Mouse (Mus musculus): ENCODE data around the gene D6Wsu163e. TPM values are rescaled to one million over a fixed set of nuclear protein-coding genes. Genes with fewer than 3 reads are reported as not detected.
A peak's percentile ranks its signal among the peaks of the same experiment; 100 is the strongest.

The D6Wsu163e gene
- polyA plus RNA-seq, 1 experiment from 2014 or later, result 13.8 TPM

DNA sequence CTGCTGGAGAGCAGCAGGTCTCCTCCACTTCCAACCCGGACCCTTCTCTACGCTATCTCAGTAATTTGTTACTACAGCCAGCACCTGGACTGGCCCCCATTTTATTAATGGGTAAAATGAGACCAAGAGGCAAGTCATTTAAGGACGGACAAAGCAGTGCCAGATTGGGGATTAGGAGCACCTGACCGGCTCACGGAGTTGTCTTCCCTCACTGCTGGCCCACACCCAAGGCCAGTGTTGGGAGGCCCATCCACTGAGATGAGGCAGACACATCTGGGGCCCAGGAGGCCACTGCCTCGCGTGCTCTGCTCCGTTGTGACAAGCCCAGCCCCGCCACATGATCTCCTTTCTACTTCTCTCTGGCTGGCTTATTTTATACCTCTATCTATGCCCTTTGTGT lies 23.7 kb downstream of the D6Wsu163e start:
- peaks cover 27% of the 10 kb centered on the region for H3K36me3 ChIP-seq (ENCODE audit: control insufficient read depth, insufficient read depth, low read length)
- H3K4me3 ChIP-seq (ENCODE audit: control insufficient read depth in 1 of 2, insufficient read depth in 1 of 2, low read depth in 1 of 2, low read length in 2 of 2), result no peak overlapping the region
- no peak overlapping the region for H3K27ac ChIP-seq (replicated peaks in 1 of 2; ENCODE audit: control insufficient read depth in 1 of 2, insufficient read depth in 1 of 2, low read depth in 2 of 2, low read length in 2 of 2)
- H3K4me1 ChIP-seq (ENCODE audit: control insufficient read depth in 2 of 2, insufficient read depth in 2 of 2, low read length in 2 of 2), result peaks cover 10 to 27% of the 10 kb centered on the region in 2 experiments
- no peak overlapping the region for H3K9ac ChIP-seq (ENCODE audit: low read length)
- no peak for ATAC-seq (ENCODE audit: insufficient number of reproducible peaks, insufficient read depth, low FRiP score, low read depth)
- H3K27me3 ChIP-seq (ENCODE audit: control insufficient read depth, insufficient read depth, low read length), result no peaks in the 10 kb centered on the region
- WGBS, result 67% methylated on average over 9 of the region's 9 CpGs
- no peaks in the 10 kb centered on the region for H3K9me3 ChIP-seq (ENCODE audit: control insufficient read depth, low read length)
- no peak overlapping the region for H3K4me2 ChIP-seq (ENCODE audit: low read length)

DNA sequence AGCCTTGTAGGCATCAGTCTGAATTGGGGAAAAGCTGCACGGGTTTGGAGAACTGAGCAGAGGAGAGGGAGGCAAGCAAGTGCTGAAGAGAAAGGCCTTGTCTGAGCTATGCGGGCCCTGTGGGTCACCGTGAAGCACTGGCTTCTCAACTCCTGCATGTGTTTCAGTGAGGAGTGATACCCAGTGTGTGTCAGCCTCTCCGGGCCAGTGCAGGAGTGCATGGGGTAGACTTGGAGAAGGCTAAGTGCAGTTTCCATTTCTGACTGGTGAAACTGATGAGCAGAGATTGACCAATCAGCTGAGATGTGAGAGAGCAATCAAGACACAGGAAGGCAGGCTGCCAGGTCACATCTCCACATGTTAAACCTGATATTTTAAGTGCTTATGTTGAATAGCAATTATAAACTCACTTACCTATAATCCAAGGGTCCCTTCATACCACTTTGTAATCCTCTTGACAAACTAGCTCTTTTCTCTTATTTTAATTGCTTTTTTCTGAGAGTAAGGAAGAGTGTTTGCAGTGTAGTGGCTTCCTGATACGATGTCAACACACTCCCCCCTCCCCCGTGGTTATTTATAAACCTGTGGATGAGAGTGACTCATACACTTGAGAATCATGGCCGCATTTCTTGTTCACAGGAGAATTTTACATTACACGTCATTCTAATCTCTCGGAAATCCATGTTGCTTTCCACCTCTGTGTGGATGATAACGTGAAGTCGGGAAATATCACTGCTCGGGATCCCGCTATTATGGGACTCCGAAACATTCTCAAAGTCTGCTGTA lies 26.7 kb downstream of the D6Wsu163e start:
- 22% methylated on average over 14 of the region's 14 CpGs for WGBS
- H3K4me2 ChIP-seq (ENCODE audit: low read length), result peak overlapping the region; percentile 40

DNA sequence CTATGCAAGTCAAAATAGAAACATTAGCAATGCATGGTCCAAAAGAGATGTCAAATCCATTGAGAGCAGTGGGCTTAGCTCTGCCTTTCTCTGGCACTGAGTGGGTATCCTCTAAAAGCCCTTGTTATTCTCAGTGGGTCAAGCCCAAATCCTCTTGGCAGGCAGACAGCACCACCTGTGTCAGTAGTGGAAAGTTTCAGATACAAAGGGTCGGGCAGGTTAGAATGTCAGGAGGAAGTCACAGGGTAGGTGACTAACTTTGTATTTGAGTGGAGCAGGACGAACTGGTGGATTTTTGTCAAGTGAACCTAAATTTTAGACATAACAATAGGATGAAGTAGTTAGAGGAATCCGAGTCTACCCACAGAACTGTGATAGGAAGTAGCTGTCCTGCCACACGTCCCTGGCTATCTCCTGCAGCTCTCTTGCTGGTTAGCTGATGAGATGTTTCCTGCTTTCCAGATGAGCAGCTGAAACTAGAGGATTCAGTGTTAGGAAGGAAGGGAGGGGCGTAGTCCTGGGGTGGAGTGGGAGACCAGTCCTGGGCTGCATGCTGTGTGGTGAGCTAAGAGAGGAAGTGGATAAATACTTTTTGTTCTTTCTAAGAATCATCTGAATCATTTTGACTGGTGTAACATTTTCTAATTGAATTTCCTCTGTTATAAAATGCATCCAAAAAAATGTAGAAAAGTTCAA lies 41.9 kb downstream of the D6Wsu163e start:
- H3K4me3 ChIP-seq (ENCODE audit: control insufficient read depth in 1 of 2, insufficient read depth in 1 of 2, low read depth in 1 of 2, low read length in 2 of 2), result no peak overlapping the region
- no peaks in the 10 kb centered on the region for H3K27me3 ChIP-seq (ENCODE audit: control insufficient read depth, insufficient read depth, low read length)
- no peak for ATAC-seq (ENCODE audit: insufficient number of reproducible peaks, insufficient read depth, low FRiP score, low read depth)
- 26% methylated on average over 5 of the region's 5 CpGs for WGBS
- H3K4me1 ChIP-seq (ENCODE audit: control insufficient read depth in 2 of 2, insufficient read depth in 2 of 2, low read length in 2 of 2), result peaks cover 0 to 11% of the 10 kb centered on the region in 2 experiments; a peak in 1 of 4 replicates
- no peaks in the 10 kb centered on the region for H3K36me3 ChIP-seq (ENCODE audit: control insufficient read depth, insufficient read depth, low read length)
- no peak overlapping the region for H3K9ac ChIP-seq (ENCODE audit: low read length)
- H3K9me3 ChIP-seq (ENCODE audit: control insufficient read depth, low read length), result no peaks in the 10 kb centered on the region
- peak overlapping the region; percentile 42 to 50; a peak in 3 of 4 replicates for H3K27ac ChIP-seq (replicated peaks in 1 of 2; ENCODE audit: control insufficient read depth in 1 of 2, insufficient read depth in 1 of 2, low read depth in 2 of 2, low read length in 2 of 2)
- H3K4me2 ChIP-seq (ENCODE audit: low read length), result no peak overlapping the region

More for the DNA sequence above, 26.7 kb downstream of the D6Wsu163e start:
- H3K9me3 ChIP-seq (ENCODE audit: control insufficient read depth, low read length), result no peaks in the 10 kb centered on the region
- H3K27me3 ChIP-seq (ENCODE audit: control insufficient read depth, insufficient read depth, low read length), result no peaks in the 10 kb centered on the region
- H3K4me1 ChIP-seq (ENCODE audit: control insufficient read depth in 2 of 2, insufficient read depth in 2 of 2, low read length in 2 of 2), result peaks cover 12 to 27% of the 10 kb centered on the region in 2 experiments
- no peak overlapping the region for H3K9ac ChIP-seq (ENCODE audit: low read length)
- H3K27ac ChIP-seq (replicated peaks in 1 of 2; ENCODE audit: control insufficient read depth in 1 of 2, insufficient read depth in 1 of 2, low read depth in 2 of 2, low read length in 2 of 2), result peak overlapping the region; percentile 70 to 73
- peaks cover 27% of the 10 kb centered on the region for H3K36me3 ChIP-seq (ENCODE audit: control insufficient read depth, insufficient read depth, low read length)
- ATAC-seq (ENCODE audit: insufficient number of reproducible peaks, insufficient read depth, low FRiP score, low read depth), result no peak
- H3K4me3 ChIP-seq (ENCODE audit: control insufficient read depth in 1 of 2, insufficient read depth in 1 of 2, low read depth in 1 of 2, low read length in 2 of 2), result no peak overlapping the region

DNA sequence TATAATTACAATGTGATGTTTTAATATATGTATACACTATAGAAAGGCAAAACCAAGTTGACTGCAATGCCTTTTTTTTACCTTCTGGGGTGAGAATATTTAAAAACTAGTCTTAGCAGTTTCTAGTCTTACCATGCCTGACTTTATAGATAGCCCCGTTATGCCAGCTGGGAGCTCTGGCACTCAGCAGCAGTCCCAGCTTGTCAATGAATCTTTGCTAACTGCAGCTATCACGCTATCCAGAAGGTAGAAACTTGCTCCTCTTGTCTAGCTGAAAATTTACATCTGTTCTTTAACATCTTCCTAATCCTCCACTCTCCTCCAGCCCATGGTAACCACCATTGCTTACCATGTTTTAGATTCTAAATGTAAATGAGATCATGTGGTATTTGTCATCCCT lies 53.9 kb downstream of the D6Wsu163e start:
- no peaks in the 10 kb centered on the region for H3K9me3 ChIP-seq (ENCODE audit: control insufficient read depth, low read length)
- H3K4me3 ChIP-seq (ENCODE audit: control insufficient read depth in 1 of 2, insufficient read depth in 1 of 2, low read depth in 1 of 2, low read length in 2 of 2), result no peak overlapping the region
- no peak overlapping the region for H3K4me2 ChIP-seq (ENCODE audit: low read length)
- WGBS, result 66% methylated on average over 2 of the region's 2 CpGs
- no peaks in the 10 kb centered on the region for H3K27me3 ChIP-seq (ENCODE audit: control insufficient read depth, insufficient read depth, low read length)
- no peak overlapping the region for H3K9ac ChIP-seq (ENCODE audit: low read length)
- H3K27ac ChIP-seq (replicated peaks in 1 of 2; ENCODE audit: control insufficient read depth in 1 of 2, insufficient read depth in 1 of 2, low read depth in 2 of 2, low read length in 2 of 2), result no peak overlapping the region
- ATAC-seq (ENCODE audit: insufficient number of reproducible peaks, insufficient read depth, low FRiP score, low read depth), result no peak
- H3K36me3 ChIP-seq (ENCODE audit: control insufficient read depth, insufficient read depth, low read length), result no peaks in the 10 kb centered on the region
- H3K4me1 ChIP-seq (ENCODE audit: control insufficient read depth in 2 of 2, insufficient read depth in 2 of 2, low read length in 2 of 2), result no peaks in the 10 kb centered on the region

DNA sequence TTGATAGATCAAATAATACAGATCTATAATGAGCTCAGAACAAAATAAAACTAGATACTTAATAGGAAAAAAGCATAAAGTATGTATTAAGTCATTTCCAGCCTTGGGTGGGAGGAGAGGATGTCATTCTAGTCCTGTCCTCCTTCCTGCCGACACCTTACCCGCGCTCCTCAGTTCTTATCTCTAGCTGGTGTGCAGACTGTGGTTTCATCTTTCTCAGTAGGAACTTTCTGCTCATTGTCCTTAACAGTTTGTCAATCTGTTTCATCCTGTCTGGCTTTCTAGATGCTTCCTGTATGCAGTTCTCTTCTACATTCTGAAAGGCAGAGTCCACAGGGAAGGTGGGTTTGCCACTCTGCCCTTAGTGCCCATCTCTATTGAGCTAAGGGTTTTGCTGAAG lies 55.7 kb downstream of the D6Wsu163e start:
- H3K27me3 ChIP-seq (ENCODE audit: control insufficient read depth, insufficient read depth, low read length), result no peaks in the 10 kb centered on the region
- H3K9ac ChIP-seq (ENCODE audit: low read length), result no peak overlapping the region
- no peak overlapping the region for H3K4me2 ChIP-seq (ENCODE audit: low read length)
- no peaks in the 10 kb centered on the region for H3K36me3 ChIP-seq (ENCODE audit: control insufficient read depth, insufficient read depth, low read length)
- no peaks in the 10 kb centered on the region for H3K4me1 ChIP-seq (ENCODE audit: control insufficient read depth in 2 of 2, insufficient read depth in 2 of 2, low read length in 2 of 2)
- no peak for ATAC-seq (ENCODE audit: insufficient number of reproducible peaks, insufficient read depth, low FRiP score, low read depth)
- WGBS, result 36% methylated on average over 3 of the region's 3 CpGs
- H3K4me3 ChIP-seq (ENCODE audit: control insufficient read depth in 1 of 2, insufficient read depth in 1 of 2, low read depth in 1 of 2, low read length in 2 of 2), result no peak overlapping the region
- H3K27ac ChIP-seq (replicated peaks in 1 of 2; ENCODE audit: control insufficient read depth in 1 of 2, insufficient read depth in 1 of 2, low read depth in 2 of 2, low read length in 2 of 2), result no peak overlapping the region
- no peaks in the 10 kb centered on the region for H3K9me3 ChIP-seq (ENCODE audit: control insufficient read depth, low read length)

DNA sequence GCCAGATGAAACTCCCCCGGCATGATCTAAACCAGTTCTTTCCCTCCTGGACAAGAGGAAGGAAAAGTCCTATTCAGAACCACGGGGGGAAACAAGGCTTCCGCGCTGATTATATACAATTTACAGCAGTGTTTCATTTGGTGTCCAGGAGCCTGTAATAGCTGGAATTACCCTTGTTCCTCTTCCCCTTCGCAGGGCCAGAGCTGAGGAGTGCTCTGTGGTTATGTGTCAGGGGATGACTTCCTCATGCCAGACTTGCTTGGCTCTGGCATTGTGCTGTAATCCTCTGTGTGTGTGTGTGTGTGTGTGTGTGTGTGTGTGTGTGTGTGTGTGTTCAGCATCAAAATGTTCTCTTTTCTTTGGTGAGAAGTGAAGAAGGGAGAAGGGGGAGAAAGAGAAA lies 56.6 kb downstream of the D6Wsu163e start:
- no peaks in the 10 kb centered on the region for H3K36me3 ChIP-seq (ENCODE audit: control insufficient read depth, insufficient read depth, low read length)
- 63% methylated on average over 5 of the region's 5 CpGs for WGBS
- H3K27me3 ChIP-seq (ENCODE audit: control insufficient read depth, insufficient read depth, low read length), result no peaks in the 10 kb centered on the region
- no peak overlapping the region for H3K9ac ChIP-seq (ENCODE audit: low read length)
- H3K9me3 ChIP-seq (ENCODE audit: control insufficient read depth, low read length), result no peaks in the 10 kb centered on the region
- ATAC-seq (ENCODE audit: insufficient number of reproducible peaks, insufficient read depth, low FRiP score, low read depth), result no peak
- no peaks in the 10 kb centered on the region for H3K4me1 ChIP-seq (ENCODE audit: control insufficient read depth in 2 of 2, insufficient read depth in 2 of 2, low read length in 2 of 2)
- H3K4me2 ChIP-seq (ENCODE audit: low read length), result no peak overlapping the region
- H3K4me3 ChIP-seq (ENCODE audit: control insufficient read depth in 1 of 2, insufficient read depth in 1 of 2, low read depth in 1 of 2, low read length in 2 of 2), result no peak overlapping the region
- H3K27ac ChIP-seq (replicated peaks in 1 of 2; ENCODE audit: control insufficient read depth in 1 of 2, insufficient read depth in 1 of 2, low read depth in 2 of 2, low read length in 2 of 2), result peak overlapping the region; percentile 1 to 44; a peak in 1 of 4 replicates

DNA sequence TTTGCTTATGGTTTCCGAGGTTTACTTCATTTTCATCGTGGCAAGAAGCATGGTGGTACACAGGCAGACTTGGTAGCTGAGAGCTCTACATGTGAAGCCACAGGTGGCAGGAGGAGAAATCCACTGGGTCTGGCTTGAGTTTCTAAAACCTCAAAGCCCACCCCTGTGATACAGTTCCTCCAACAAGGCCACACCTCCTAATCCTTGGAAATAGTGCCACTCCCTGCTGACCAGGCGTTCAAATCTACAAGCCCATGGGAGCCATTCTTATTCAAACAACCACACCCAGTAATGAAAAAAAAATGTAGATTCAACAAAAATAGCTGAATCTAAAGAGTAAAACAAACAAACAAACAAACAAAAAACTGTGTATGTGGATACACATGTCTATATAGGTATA lies 65.9 kb downstream of the D6Wsu163e start:
- Histone ChIP-seq H3K27me3 (ENCODE audit: control insufficient read depth, insufficient read depth, low read length) (no peaks in the 10 kb centered on the region), H3K27ac (replicated peaks in 1 of 2; ENCODE audit: control insufficient read depth in 1 of 2, insufficient read depth in 1 of 2, low read depth in 2 of 2, low read length in 2 of 2) (no peak overlapping the region), H3K4me3 (ENCODE audit: control insufficient read depth in 1 of 2, insufficient read depth in 1 of 2, low read depth in 1 of 2, low read length in 2 of 2) (no peak overlapping the region), H3K9me3 (ENCODE audit: control insufficient read depth, low read length) (no peaks in the 10 kb centered on the region), H3K4me1 (ENCODE audit: control insufficient read depth in 2 of 2, insufficient read depth in 2 of 2, low read length in 2 of 2) (no peaks in the 10 kb centered on the region; a peak in 1 of 4 replicates), H3K4me2 (ENCODE audit: low read length) (no peak overlapping the region), H3K9ac (ENCODE audit: low read length) (no peak overlapping the region), H3K36me3 (ENCODE audit: control insufficient read depth, insufficient read depth, low read length) (no peaks in the 10 kb centered on the region)
- no peak for ATAC-seq (ENCODE audit: insufficient number of reproducible peaks, insufficient read depth, low FRiP score, low read depth)
- WGBS, result 90% methylated on average over 3 of the region's 3 CpGs

Data from heart, embryonic 14.5 days (tissue).